Mouse (Mus musculus): ENCODE results near the gene Cpsf6. TPM values are rescaled to one million over a fixed set of nuclear protein-coding genes. Genes with fewer than 3 reads are reported as not detected.

Cpsf6 gene
- polyA plus RNA-seq, 1 experiment, result 21.5 TPM

Other genes starting within 250 kb of the Cpsf6 start
- 5.8 and 10.9 TPM in 2 replicates for gene Frs2, start 231.5 kb downstream of the Cpsf6 start, polyA plus RNA-seq (2012; rRNA removed)
- 20.5 and 22.0 TPM in 2 replicates for gene Yeats4, start 155.5 kb downstream of the Cpsf6 start, polyA plus RNA-seq (2012; rRNA removed)
- not detected in 2 replicates for gene 9530003J23Rik, start 141.3 kb downstream of the Cpsf6 start, polyA plus RNA-seq (2012; rRNA removed)
- gene Lyz2, start 97.7 kb downstream of the Cpsf6 start, polyA plus RNA-seq (2012; rRNA removed), result 287 and 292 TPM in 2 replicates
- 6,088 and 8,337 TPM in 2 replicates for gene Lyz1, start 87.1 kb downstream of the Cpsf6 start, polyA plus RNA-seq (2012; rRNA removed)
- gene Cpm, start 249.5 kb upstream of the Cpsf6 start, polyA plus RNA-seq (2012; rRNA removed), result 10.5 and 11.8 TPM in 2 replicates

Data from large intestine, adult 2 months (tissue).